Mouse (Mus musculus) MEL-GATA-1-ER (cell line): ENCODE measurements around the gene Scimp.
A peak's percentile ranks its signal among the peaks of the same experiment; 100 is the strongest.

Source experiments
- DNase-seq: peaks from one replicate; pipeline ENCODE4 v3.0.0-alpha.2; 2012; ENCODE audit warnings: low read depth; ENCODE audit errors: extremely low read depth

The Scimp gene

DNA sequence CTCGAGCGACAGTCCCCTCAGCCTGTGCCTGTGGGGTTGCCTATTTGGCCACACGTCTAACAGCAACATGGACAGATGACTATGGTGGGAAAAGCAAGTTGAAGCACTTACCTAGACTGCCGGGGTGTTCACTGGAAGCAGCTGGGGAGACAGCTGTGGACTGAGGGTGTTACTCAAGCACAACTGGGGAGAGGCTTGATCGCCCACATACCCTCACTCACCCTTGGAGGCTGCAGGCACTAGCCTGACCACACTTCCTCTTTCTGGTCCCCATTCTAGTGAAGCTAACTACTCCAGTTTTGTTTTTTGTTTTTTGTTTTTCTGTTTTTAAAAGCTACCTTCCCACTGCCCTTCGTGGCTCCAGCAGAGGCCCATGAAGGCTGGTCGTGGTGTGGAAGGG, at the start of gene Scimp:
Scimp (minus strand) TSS at position 222 of the 400 bp plus-strand sequence.
- peak; percentile 21 for DNase-seq

DNA sequence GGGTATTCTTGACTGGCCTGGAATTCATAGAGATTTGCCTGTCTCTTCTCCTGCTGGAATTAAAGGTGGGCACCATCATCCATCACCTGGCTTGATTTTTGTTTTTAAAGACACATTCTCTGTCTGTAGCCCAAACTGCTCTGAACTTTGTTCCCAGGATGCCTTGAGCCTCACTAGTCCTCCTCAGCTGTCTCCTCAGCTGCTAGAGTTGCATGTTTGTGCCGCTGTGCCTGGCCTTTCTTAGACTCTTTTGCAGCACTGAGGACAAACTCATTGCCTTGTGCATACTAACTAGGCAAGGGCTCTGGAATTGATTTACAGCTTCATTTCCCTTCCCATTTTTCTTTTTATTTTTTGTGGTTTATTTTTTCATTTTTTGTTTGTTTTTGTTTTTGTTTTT, 48.0 kb upstream of the Scimp start:
- no peak for DNase-seq

DNA sequence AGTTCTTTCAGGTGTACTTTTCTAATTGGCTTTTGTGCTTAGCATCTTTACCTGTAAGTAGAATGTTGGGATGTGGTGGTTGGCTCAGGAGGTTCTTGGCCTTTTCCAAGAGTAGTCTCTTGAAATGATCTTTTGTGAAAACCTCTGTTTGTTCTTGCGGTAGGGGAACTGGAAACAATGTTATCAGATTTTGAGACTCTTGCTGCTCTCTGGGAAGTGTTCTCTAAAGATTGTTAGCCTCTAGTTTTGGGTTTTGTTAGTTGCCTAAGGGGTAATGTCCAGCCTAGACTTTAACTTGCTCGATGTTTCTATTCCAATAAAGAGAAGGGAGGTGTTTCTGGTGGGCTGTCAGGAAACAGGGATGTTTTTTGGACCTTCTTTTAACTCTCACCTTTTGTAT, 33.6 kb upstream of the Scimp start:
- DNase-seq, result no peak

DNA sequence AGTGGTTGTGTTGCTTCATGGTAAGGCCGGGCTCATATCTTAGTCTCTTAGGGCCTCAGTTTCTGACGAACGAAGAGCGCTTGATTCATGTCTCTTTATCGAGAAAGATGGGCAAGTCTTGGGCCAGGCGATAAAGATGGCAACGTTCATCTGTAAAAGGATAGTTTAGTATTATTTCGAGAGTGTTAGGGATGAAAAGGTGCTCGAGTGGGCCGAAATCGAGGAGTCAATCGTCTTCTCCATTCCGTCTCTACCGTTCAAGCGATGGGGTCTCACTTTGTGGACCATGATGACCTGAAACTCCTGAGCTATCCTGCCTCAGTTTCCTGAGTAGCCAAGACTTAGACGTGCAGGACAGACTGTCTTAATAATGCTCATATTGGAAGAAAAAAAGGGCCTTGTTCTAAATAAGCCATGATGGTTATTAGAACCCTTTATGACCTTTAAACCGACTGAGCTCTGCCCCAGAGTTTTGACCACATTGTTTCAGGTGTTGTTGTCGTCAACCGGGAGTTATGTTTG, 33.1 kb upstream of the Scimp start:
- peak; percentile 26 for DNase-seq

DNA sequence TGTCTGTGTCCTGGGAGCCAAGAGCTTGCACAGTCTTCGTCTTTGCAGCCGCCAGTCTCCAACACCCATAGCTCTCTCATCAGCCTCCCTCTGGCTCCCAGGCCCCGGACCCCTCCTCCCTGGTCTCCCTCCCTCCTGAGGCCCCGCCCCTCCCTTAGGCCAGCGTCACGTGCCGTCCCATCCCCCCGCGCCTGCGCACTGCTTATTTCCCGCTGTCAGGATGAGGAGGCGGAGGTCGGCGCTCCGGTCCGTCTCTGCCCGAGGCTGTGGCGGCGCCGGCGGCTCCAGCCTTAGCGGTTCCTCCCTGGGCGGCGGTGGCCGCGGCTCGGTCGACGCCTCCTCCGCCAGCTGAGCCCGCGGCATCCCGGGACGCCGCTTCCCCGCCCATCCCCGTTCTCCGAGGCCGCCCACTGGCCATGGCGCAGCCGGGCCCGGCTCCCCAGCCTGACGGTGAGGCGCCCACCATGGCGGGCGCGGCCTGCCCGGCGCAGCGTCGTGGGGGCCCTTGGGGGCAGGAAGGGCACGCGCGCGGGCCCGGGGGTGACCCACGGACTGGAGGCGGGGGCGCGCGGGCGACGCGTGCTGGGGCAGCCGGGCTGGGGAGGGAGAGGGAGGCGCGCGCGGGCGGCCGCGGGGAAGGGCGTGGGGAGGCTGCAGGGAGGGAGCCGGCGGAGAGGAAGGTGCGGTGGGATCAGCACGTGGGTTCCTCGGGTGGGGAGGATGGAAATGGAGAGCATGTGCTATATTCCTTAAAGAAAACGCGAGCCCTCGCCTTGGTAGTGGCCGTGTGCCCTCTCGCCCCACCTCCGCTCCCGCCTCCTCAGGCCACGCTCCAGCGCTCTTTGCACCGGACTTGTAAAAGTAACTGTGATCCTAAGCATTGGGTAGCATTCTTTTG, 32.4 kb upstream of the Scimp start, which contains the start of gene Rabep1:
Rabep1 (plus strand) TSS at position 220 of the 898 bp plus-strand sequence.
- DNase-seq, result peak; percentile 70

DNA sequence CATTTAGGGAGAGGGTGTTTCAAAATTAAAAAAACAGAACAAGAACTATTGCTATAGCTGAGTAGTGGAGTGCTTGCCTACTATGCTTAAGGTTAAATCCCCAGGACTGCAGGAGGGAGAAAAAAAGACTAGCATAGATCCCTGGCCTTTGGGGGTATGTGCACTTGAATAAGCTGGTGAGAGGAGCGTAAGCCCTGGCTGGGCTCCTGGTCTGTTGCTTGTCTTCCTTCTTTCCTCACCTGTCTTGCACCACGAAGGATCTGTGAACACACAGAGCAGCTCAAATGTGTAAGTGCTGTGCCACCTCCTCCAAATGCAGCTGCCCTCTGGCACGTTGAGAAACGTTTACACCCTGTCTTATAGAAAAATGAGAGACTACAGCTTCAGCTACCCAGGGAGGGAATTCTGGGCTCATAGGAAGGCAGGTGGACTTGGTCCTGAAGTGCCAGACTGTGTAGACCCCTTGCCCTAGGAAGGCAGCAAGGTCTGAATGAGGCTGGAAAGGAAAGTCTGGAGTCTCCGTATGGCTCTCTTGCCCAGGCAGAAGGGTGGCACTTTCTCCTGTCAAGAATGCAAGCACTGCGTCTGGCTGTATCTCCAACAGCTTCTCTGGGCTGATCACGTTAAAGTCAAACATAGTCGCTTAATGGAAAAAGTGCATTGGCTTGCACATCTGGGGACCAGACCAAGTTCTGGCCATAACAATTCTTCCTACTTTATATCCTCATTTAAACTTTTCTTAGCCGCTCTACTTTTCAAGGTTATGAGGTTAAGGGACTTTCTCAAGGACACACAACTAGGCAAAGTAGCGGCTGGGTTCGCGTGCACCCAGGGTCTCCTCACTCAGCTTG, 31.5 kb upstream of the Scimp start:
- DNase-seq, result no peak

DNA sequence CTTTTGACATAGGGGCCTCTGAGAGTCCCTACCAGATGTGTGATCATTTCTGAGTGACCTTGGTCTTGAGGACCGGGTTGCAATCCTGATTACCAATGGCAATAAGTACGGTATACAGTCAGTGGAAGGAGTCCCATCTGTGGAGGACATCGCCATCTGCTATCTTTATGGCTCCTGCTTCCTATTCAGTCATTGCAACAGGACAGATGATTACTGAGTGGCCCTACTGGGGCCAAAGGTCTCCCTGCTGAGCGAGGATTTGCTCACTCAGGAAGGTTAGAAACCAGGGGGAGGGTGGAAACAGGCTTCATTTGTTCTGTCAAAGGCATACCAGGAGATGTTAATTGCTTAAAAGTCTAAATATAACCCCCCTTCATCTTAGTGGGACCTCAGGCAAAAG, 30.6 kb upstream of the Scimp start:
- no peak for DNase-seq

DNA sequence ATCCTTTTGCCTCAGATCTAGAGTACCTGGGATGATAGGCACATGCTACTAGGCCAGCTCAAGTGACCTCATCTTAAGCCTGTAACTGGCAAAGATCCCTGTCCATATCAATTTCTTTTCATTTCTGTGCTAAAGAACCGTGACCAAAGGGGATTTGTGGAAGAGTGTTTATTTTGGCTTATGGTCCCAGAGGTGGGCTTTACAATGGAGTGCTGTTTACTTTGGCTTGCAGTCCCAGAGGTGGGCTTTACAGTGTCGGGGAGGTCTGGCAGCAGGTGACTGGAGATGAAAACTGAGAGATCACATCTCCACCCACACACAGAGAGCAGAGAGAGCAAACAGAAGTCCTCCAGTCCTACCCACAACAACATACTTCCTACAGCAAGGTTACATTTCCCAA, 26.2 kb upstream of the Scimp start:
- DNase-seq, result no peak

DNA sequence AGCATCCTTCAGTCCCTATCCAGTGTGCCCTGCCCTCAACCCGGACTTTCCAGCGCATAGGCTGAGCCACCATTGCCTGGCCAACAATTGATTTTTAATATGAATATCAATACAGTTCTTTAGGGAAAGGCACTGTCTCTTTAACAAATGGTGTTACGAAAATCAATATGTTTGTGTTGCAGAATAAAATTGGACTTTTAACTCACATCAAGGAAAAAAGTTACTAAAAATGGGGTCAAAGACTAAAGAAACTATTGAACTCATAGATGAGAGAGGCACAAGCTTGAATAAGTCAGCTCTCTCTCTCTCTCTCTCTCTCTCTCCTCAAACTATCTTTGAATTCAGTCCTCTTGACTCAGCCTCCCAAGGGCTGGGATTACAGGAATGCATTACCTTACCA, 24.6 kb upstream of the Scimp start:
- DNase-seq, result no peak

DNA sequence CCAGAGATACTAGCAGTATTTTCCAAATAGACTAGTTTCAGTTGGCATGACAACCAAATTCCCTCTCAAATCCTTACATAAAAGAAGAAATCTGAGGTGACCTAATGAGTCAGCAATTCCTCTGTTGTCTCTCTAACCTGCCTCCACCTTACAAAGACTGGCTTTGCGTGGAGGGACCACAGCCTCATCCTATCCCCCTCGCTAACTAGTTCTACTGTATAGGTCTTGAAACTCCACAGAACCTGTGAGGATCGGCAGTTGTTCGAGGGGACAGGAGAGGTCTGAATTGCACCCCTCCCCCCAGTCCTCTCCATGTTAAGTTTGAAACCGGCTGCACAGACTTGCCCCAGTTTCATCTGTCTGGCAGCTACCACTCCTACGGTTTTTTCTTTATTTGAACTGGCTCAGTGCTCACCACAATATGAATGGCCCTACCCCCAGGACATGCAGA, 23.0 kb upstream of the Scimp start:
- no peak for DNase-seq

DNA sequence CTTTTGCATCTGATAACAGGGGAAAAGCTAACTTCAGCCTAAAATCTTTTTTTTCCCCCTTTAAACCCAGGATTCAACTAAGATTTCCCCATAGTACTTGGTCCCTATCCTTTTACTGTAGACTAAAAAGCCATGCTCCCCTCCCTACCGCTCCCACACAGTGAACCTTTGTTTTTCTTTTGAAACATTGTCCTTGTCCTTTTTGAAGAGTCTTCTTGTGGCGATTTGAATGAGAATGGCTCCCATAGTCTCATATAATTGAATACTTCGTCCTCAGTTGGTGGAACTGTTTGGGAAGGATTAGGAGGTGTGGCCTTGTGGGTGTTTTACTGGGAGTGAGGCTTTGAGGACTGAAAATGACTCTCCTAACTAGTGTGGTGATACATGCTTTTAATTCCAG, 21.4 kb upstream of the Scimp start:
- no peak for DNase-seq

DNA sequence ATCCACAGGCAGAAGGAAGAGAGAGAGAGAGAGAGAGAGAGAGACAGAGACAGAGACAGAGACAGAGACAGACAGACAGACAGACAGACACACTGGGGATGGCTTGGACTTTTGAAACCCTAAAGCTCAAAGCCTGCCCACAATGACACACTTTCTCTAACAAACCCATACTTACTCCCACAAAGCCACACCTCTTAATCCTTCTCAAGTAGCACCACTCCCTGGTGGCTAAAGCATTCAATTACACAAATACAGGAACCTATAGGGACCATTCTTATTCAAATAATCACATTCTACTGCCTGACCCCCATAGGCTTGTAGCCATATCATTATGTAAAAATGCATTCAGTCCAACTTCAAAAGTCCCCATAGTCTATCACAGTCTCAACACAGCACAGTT, 21.0 kb upstream of the Scimp start:
- DNase-seq, result no peak

DNA sequence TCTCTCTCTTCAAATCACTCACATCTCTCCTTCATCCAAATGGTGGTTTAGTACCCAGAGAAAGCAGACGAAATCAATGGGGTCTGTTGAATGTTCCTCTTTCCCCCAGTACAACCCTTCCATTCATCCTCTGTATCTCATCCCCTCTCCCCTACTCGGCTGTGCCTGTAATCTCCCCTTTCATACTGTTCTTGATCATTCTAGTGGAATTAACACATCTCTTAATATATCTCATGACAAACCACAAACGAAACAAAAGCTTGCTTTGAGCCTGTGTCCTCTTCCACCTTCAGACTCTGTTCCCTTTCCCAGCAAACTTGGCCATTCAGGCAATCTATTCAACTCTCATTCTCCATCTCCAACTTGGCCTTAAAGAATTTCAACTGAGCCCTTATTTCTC, 18.8 kb upstream of the Scimp start:
- DNase-seq, result no peak

DNA sequence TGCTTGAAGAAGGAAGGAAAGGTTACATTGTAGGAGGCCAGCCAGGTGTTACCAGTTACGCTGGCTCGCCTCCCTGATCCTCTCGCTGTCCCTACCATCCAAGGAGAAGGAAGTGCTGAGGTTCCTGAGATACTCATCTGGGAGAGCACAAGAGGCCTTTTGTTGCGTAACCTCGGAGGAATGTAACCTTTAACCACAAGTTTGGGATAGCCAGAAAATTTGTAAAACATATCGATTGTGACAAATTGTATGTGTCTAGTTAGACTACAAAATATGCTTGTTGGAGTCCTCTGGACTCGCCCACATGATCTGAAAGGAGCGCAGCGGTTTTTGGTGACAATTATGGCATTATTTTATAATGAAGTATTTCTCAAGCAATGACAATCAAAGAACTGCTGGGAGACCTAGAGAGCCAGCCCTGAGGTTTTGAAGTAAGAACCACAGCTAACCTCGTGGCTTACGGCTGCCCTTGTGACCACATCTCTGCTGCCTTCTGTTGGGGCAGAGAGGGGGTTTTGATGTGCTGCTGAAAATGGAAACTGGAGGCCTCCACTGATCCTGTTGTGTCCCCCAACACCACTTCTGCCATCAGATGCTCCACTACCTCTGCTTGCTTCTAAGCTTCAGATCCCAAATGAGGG, 16.7 kb upstream of the Scimp start:
- no peak for DNase-seq

DNA sequence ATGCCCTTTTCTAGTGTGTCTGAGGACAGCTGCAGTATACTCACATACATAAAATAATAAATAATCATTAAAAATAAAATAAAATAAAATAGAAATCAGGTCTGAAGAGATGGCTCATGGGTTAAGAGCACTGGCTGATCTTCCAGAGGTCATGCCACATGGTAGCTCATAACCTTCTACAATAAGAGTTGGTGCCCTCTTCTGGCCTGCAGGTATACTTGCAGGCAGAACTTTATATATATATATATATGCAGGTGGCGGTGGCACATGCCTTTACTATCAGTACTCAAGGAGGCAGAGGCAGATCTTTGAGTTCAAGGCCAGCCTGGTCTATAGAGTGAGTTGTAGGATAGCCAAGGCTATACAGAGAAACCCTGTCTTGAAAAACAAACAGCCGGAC, 13.8 kb upstream of the Scimp start:
- DNase-seq, result no peak

DNA sequence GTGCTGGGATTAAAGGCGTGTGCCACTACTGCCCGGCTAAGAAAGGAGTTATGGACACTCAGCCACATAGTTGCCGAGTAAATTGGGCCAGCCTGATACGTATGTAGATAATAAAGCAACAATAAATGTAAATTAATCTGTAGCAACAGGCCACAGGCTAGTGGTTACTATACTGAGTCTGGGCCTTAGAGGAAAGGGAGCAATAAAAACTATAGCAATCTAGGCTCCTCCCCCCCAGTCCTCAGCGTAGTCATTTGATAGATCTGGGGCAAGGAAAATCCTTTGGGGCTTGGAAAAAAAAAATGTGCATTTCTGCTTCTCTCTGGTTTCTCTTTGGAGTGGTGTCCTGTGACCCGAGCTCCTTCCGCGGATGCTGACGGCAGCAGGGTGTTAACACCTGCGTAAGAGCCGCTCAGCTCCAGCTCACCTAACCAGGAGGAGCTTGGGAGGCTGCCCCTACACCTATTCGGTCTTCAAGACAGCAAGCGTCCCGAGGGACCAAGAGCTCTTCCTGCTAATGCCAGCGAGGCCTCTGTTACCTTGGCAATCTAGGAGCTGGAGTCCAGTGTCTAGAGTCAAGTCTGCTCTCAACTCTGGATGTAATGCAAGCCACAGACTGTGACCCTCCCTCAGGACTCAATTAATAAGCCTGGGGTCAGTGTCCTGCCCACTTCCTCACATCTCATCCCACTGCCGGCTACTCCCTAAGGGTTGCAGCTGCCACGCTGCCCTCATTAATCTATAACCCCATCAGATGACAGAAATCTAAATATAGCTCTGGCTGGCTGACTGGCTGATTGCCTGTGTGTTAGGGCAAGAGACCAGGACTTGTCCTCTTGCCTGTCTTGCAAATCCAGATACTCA, 9.6 kb upstream of the Scimp start:
- DNase-seq, result no peak

DNA sequence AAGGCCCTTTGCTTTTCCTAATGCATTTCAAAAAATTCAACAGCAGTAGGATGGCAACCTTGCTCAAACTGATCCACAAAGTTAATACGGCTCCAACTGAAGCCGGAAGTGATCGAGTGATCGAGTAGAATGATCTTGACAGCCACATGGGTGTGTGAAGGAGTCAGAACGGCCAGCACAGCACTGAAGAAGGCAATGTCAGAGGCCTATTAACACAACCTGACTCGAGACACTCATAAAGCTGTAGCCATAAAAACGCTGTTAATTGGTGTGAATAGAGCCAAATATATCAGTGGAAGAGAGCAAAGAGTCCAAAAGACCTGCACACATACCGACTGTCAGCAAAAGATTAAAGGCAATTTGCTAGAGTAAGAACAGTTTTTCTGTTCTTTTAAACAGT, 7.7 kb upstream of the Scimp start:
- no peak for DNase-seq

DNA sequence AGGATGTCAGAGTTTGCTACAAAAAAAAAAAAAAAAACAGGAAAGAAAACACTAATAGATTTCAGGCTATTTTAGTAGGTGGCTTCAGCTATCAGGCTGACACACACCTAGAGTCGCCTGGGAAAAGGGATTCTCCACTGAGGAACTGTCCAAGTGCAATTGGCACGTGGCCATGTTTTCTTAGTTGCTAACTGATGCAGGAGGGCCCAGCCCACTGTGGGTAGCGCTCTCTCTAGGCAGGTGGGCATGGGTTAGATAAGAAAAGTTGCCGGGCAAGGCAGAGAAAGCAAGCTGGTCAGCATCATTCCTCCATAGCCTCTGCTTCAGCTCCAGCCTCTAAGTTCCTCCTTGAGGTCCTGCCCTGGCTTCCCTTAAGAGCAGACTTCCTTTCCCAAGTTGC, 4.4 kb upstream of the Scimp start:
- DNase-seq, result no peak

DNA sequence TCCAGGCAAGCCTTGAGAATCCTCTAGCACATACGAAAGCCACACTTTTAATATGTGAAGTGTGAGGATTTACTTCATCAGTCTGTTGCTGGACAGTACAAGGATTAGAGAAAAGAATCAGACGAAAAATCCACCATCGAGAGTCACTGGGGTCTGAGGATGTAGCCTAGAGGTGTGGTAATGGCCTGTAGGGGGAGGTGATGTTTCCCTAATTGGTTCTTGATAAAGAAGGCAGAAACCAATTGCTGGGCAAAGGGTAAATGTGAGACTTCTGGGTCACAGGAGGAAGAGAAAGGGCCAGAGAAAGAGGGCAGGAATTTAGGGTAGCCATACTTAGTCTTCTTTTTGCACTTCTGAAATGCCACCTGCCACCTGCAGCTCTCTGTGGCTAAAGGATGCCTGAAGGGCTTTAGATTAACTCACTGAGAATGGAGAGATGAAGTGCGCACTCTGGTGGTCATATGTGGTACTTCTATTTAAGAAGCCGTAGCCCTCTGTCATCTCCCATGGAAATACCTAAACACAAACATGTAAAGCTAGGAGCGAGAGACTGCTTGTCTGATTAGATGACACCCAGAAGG, 3.2 kb upstream of the Scimp start:
- DNase-seq, result peak; percentile 67

DNA sequence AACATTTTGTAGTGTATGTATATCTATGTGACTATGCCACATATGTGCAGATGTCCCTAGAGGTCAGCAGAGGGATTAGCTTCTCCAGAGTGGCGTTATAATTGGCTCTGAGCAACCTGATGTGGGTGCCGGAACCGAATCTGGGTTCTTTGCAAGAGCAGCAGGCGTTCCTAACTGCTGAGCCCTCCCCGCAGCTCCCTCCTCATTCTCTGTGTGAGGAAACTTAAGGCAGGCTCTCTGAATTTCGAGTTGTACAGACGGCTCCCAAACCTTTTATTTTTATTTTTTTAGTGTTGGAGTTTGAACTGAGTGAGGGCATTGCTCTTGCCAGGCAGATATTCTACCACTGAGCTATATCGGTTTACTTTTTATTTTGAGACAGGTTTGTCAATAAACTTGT, 2.7 kb upstream of the Scimp start:
- no peak for DNase-seq
